Mouse (Mus musculus) kidney, adult 8-10 months (tissue): Measurements from ENCODE around the gene Ears2.

ENCODE experiments used
- DNase-seq, 2 experiments: peaks; one replicate each; pipeline ENCODE4 v3.0.0; 2022

The Ears2 gene

DNA sequence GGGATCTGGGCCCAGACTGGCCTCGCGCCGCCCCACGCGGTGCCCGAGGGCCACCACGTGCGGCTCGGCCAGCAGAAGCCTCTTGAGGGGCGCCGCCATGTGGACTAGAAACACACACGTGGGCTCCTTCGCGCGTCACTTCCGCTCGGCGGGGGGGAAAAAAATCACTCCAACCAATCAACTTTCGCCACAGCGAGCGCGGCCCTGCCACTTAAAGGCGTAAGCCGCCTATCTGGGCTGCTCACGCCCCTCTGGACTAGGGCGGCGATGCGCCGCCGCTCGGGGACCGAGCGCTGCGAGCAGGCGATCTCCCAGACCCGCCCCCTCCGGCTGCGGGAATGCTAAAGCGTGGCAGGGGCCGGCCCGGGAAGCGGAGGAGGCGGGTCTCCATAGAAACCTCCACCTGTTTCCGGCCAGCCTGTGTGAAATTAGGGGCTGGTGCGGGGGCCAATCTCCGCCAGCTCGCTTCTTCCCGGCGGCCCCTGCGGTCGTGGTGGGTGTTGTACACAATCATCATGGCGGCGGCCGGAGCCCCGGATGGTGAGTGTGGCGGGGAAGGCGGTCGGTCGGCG, at the start of gene Ears2, which contains the start of gene Ubfd1:
Gene Ears2 (minus strand): TSS at position 319 of the 572 bp plus-strand sequence.
Gene Ubfd1 (plus strand): TSS at position 231 of the 572 bp plus-strand sequence.
- DNase-seq = peak; percentile 95 to 97

DNA sequence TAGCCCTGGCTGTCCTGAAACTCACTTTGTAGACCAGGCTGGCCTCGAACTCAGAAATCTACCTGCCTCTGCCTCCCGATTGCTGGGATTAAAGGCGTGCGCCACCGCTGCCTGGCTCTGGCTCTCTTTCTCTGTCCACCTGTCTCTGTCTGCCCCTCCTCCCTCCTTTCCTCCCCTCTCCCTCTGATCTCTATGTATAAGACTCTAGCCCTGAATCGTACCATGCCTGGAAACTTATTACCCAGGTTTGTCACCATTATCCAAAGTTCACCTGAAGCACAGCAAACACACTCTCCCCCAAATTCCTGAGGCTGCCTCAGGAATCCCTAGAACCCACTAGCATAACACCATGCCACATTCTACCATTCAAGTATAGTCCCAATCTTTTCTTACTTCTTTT, 41.1 kb upstream of the Ears2 start:
- peak; percentile 19 to 60 for DNase-seq

DNA sequence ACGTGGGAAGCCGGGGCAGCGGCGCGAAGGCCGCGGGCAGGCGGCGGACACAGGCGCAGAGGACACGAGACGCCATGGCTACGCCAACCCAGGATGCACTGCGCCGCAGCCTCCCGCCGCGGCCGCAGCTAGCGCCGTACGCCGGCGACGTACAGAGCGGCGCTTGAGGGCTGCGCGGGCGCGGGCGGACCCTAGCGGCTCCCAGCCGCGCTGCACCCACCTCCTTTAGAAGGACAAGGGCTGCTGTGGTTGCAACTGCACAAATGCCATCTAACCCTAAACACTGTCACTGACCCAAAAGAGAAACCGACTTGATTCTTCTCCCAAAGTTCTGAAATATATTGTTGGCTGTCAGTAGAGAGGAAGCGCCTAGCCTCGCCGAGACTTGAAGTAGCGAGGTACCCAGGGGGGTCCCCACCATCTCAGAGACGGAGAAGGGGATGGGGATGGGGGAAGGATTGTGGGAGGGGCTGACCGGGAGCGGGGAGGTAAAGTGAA, 34.7 kb upstream of the Ears2 start, which contains the start of gene Ndufab1:
Gene Ndufab1 (minus strand): TSS at position 140 of the 498 bp plus-strand sequence.
- DNase-seq = peak; percentile 84 to 88

DNA sequence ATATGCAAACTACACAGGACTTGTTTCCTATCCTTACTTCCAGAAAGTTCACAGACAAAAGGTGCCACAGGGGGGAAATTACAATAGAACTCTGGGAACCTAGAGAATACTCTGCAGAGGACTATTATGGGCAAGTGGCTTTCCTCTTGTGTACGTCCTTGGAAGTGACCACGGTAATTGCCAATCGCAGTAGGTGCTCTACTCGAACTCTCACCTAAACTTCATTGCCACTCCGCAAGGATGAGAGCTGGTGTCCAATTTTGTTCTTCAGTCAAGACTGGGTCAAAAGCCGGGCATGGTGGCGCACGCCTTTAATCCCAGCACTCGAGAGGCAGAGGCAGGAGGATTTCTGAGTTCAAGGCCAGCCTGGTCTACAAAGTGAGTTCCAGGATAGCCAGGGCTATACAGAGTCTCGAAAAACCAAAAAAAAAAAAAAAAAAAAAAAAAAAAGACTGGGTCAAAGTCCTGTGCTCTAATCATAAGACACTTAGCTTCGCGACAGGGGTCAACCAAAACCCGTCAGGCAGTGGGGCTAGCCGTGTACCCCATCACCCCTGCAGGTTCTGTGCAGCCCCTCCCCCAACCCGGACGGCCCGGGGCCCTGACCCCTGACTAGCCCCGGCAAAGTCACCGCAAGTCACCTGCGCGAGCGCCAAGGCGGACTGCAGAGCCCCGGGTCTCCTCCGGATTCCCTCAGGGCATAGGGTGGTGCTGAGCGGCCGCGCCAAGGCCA, 34.1 kb upstream of the Ears2 start:
- peak in 1 of 2 experiments; percentile 16 for DNase-seq

DNA sequence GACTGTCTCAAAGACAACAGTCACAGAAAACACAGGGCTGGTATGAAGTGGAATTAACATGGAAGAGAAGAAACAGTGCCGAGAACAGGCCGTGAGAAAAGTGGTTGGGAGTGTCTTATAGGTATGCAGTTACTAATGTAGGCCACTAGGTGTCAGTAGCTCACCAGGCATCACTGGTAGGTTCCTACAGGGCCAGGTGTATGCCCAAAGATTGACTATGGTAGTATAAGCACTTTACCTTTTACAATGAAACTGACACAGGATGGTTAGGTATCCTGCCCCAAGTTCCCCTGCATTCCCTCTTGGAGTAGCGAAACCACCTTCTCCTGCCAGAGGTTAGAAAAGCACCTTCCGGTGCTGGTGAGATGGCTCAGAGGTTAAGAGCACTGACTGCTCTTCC, 32.2 kb upstream of the Ears2 start:
- peak; percentile 46 to 50 for DNase-seq

- no peak for DNase-seq
Observed at GRCm38 (mm10) chr7:122098009-122098408, 30.9 kb upstream of the Ears2 start.

DNA sequence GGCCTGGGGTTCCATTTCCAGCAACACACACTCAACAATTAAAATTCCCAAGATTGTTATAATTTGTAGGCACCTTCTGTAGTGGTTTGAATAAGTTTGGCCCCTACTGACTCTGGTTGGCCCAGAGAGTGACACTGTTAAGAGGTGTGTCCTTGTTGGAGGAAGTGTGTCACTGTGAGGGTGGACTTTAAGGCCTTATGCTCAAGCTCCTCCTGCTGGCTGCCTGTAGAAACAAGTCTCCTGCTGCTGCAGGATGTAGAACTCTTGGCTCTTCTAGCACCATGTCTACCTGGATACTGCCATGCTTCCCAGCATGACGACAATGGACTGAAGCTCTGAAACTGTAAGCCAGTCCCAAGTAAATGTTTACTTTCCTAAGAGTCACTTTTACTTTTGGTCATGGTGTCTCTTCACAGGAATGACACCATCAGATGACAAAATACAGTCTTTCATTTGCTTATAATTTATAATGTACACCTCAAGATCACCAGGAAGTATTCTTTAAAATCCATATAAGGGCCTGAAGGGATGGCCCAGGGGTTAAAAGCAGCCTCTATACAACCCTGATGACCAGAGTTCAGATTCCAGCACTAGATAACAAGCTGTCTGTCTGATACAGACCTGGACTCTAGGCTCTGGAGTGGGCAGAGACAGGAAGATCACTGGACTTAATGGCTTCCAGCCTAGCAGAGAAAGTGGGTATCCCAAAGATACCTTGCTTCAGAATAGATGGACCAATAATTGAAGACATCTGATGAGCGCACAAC, 27.7 kb upstream of the Ears2 start:
- no peak for DNase-seq

DNA sequence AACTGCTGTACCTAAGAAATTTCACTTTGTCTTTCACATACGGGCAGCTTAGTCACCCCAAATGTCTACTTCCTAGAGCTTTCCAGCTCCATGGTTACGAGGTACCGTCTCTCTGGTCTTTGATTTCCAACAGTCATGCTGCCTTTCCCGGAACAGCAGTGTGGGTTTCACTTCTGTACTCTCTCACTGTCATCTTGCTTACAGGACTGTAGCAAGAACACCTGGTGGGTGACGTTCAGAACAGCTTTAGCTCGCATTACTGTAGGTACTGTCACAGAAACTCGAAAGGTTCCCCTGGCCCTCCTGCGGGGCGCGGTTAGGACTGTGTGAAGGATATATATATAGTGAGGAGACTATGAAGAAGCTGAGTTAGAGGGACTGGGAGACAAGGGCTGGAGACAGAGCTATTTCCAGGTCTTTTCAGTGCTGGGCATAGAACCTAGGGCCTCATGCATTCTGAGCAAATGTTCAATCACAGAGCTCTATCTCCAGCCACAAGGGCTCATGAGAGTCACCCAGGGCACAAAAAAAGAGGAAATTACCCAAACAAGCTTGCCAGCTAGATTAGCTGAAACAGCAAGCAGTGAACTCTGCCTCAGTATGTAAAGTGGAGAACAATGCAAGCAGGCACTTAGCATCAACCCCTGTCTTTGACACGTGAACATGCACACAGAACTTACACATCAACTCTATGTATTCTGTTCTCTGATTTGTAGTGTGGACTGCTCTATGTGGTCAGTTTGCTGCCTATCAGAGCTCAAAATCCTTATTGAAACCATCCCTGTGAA, 20.3 kb upstream of the Ears2 start:
- DNase-seq = no peak

GRCm38 (mm10) chr7:122081071-122081470, 14.0 kb upstream of the Ears2 start:
- DNase-seq = no peak

GRCm38 (mm10) chr7:122079798-122080554, 12.9 kb upstream of the Ears2 start:
- peak; percentile 44 to 50 for DNase-seq

- DNase-seq = no peak
Observed at GRCm38 (mm10) chr7:122074374-122074773, 7.3 kb upstream of the Ears2 start.

GRCm38 (mm10) chr7:122067517-122068381, 686 bp upstream of the Ears2 start:
- DNase-seq = peak; percentile 9 to 20

DNA sequence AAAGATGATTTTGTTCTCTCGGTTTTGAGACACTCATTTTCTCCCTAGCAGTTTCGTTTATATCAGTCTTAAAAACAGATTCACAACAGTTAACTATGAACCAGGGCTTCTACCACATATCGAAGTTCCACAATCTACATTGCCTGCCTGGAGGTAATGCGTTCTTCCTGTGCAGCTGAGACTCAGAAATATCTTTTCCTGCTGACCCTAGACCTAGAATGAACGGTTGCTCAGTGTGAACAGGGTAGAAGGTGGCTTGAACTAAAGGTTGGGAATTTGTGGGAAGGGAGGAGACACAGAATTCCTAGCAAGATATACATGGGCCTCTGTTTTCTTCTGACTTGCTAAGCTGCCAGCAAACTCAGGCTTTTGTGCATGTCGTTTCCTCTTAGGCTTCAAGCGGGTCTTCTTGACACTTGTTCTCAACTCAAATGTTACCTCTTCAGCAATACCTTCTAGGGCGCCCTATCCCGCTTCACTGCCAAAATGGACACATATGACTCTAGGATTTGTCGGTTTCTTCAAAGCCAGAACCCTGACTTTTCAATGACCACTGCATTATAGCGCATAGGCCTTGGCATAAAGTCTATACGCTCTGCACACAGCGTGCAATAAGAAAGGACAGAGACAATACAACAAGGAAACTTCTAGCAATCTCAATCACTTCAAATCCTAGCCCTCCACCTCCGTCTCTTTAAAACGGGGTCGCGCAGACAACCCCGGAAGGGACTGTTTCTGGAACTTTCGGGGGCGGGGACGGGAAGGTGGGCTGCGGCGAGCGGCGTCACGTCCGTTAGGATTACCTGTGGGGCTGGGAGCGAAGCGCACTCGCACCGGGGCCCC, 740 bp downstream of the Ears2 start:
- no peak for DNase-seq

- DNase-seq = no peak
Observed at GRCm38 (mm10) chr7:122065656-122066055, 1.4 kb downstream of the Ears2 start.

- DNase-seq = no peak
Observed at GRCm38 (mm10) chr7:122056633-122057032, 10.4 kb downstream of the Ears2 start.

DNA sequence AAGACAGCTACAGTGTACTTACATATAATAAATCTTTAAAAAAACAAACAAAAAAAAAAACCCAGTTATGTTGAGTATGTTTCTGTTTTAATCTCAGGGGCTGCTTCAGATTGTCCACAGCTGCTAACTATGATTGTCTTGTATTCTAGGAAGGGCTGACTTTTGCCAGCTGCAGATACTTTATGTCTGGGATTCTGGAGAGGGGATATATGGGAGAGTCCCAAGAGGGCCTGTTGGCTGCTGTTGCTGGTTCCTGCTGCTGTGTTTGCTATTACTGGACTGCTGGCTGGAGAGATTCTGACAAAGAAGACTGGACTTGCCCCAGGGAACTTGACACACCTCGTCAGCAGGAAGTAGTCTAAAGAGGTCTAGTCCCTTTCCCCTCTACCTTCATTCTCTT, 16.2 kb downstream of the Ears2 start:
- no peak for DNase-seq

DNA sequence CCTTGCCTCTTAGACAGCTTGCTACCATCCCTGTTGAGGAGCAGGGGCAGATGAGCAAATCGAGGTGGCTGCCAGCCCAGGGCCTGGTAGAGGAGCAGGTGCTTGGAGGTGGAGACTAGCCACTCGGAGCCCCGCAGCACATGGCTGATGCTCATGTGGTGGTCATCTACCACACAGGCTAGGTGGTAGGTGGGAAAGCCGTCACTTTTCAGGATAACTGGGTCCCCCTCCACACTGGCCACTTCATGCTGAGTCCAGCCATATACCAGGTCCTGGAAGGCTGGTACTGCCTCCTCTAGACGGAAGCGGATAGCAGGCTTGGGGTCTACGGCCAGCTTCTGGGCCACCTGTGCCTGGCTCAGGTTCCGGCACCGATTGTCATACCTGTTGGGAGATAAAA, 18.9 kb downstream of the Ears2 start:
- no peak for DNase-seq

GRCm38 (mm10) chr7:122046813-122047212, 20.2 kb downstream of the Ears2 start:
- no peak for DNase-seq

- no peak for DNase-seq
Observed at GRCm38 (mm10) chr7:122045711-122046110, 21.4 kb downstream of the Ears2 start.

DNA sequence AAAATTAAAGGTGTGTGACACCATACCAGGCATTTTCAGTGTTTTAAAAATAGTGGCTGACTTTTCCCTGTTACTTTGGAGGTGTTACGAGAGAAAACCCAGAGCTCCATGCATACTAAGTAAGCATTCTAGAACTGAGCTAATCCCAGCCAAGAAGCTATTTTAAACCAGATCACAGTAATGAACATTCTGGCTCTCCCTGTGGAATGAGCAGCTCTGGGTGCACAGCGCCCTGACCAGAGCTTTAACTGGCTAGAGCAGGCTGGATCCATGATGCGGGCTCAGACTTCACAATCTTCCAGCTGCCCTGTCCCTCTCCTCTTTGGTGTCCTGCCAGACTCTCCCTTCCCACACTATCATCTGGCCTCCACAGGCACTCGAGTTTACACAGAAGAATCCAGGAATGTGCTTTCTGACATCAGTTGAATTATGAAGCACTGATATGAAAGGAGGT, 21.9 kb downstream of the Ears2 start:
- DNase-seq = peak; percentile 19 to 41
